Mouse (Mus musculus) neutrophil, adult 5-6 weeks (primary cell): Measurements from ENCODE around the gene Nme7. TPM values are rescaled to one million over a fixed set of nuclear protein-coding genes. Genes with fewer than 3 reads are reported as not detected.

ENCODE experiments used
- ATAC-seq: fragments of 151-379, 151-347 bp; 2 replicates; pipeline ENCODE4 v1.8.0; 2017; ENCODE audit warnings: mild to moderate bottlenecking, moderate TSS enrichment; ENCODE audit not compliant: insufficient number of reproducible peaks, poor library complexity, low FRiP score, severe bottlenecking; ENCODE audit errors: extremely low read depth
- total RNA-seq: library from RNA; stranded (forward); fragments of 200-1000 nt; gene quantifications from 2 replicates; pipeline ENCODE4 v1.2.3, GENCODE M21; 2017

Nme7 gene
- total RNA-seq, 1 experiment from 2014 or later: 21.6 TPM

DNA sequence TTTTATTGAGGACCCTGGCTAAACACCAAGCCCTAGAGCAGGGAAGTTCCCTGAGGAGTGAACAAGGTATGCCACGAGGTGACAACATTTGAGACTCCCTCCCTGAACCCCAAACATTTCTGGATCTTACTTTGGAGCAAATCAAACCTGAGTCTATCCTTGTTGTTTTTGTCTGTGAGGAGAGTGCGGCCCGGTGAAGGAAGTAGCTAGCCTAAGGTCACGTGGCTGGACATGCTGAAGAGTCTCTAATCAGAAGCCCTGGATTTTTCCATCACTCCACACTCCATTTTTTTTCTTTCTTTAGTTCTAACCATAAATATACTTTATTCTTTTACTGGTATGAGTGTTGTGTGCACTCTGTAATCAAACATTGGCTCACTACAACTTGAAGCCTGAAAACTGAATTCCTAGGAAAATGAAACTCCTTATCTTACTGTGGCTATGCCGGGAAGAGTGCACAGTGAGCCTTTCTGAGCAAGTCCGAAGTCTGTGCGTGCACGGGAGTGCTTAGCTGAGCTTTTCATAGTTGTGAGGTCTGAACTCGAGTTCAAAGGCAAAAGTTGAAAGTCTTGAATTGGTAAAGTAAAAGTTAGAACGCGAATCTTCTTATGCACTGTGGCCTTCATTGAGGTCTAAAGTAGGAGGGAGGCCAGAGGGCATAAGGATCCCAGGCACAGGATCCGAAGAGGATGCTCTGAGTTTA lies 112.9 kb downstream of the Nme7 start:
- ATAC-seq: no peak

DNA sequence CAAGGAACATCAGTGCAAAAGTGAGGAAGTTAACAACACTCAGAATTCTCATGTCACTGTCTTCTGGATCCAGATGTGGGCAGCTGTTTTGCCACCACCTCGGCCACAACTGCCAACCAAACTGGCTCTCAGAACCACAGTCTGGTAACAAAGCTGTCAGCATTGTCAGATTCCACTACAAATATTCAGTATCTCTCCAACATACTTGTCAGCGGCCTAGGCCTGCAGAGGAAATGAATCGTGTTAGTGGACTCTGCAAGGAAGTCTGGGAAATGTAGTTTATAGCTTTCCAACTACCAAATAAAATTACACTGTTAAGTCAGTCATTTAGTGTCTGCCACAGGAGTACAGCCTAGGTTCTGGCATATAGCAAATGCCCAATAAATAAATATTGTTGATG lies 113.7 kb downstream of the Nme7 start:
- no peak for ATAC-seq

DNA sequence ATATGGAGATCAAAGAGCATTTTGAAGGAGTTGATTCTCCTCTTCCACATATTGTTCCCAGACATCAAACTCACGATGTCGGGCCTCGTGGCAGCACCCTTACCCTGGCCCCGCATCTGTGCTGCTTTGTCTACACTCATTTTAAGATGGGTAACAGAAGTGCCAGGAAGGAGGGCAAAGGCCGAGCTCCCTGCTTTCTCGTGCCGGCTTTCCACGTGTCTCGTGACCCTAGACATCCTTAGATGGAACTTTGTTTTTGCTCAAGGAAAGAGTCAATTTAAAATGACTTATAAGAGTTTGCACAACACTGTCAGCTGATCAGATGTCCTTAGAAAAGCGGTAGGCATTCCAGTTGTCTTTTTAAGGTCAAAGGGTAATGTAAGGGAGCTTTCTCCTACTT lies 114.4 kb downstream of the Nme7 start:
- no peak for ATAC-seq

DNA sequence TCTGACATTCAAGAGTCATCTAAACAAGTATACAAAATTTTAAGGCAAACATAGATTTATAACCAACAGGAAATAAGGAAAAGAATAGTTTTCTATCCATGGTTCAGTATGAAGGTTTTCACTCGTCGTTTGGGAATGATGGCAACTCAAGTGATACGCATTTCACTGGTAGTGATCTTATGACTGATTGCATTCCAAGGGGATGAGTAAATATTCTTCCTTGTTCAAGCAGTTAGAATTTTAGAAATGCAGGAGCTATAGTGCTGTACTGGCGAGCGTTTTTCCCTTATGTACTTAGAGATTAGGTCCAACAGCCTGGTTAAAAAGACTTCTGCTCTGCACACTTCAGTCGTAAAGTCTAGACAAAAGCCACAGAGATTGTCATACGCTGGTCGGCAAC lies 115.5 kb downstream of the Nme7 start:
- ATAC-seq: no peak

DNA sequence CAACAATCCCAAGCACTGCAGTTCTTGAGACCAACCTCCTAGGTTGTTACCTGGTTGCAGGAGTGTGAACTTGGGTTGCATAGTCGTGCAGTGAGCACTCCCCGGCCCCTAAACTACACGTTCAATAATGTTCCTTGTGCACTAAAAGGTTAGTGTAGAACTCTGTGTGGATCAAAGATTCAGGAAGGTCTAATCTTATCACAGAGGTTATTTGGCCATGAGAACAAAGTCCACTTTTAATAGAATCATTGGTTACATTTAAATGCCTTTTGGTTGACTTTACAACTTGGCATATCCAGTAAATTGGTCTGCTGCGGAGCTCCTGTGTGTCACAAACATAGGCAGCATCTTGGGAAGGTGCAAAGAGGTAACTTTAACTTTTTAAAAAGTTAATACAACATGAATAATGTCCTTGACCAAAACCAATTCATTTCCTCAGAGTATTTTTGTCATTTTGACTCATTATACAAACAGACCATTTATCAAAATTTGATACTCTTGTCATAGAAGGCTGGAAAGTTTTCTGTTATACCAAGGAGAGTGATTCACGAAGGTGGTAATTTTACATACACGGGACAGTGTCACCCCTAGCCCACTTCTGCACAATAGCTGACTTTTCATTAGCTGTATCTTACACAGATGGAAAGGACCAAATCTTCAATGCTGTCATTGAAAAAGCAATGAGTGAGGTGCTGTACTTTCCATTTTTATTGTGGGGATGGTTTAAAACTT lies 116.9 kb downstream of the Nme7 start:
- ATAC-seq: no peak

DNA sequence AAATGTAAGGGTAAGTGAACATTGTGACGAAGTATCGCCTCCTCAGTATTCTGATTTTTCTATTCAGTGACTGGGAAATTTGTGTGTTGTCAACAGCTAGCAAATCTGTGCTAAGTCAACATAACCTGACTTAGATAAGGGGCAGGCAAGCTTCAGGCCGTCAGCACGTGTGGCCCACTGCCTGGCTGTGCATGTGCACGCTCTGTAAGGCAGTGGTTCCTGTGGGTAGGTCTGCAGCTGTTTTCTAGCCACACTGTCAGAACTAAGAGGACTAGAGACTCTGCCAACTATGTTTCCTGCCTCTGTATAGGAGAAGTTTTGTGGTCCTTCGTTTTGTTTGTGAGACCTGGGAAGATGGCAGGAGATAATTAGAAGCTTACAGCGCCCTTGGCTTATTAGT lies 122.3 kb downstream of the Nme7 start:
- ATAC-seq: no peak

DNA sequence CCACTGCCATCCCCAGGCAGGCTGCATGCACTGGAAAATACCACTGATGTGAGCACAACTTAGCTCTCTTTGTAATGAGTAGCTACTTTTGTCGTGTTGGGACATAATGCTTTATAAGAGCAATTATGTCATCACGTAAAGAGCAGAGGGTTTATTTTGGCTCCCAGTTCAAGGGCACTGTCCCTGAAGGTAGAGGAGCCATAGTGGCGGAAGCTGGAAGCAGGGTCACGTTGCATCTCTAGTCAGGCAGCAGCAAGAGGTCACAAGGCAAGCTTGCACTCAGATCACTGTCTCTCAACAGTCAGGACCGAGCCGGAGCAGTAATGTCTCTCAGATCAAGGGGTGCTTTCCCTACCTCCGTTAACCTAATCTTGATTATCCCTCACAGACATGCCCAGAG lies 123.9 kb downstream of the Nme7 start:
- ATAC-seq: no peak

DNA sequence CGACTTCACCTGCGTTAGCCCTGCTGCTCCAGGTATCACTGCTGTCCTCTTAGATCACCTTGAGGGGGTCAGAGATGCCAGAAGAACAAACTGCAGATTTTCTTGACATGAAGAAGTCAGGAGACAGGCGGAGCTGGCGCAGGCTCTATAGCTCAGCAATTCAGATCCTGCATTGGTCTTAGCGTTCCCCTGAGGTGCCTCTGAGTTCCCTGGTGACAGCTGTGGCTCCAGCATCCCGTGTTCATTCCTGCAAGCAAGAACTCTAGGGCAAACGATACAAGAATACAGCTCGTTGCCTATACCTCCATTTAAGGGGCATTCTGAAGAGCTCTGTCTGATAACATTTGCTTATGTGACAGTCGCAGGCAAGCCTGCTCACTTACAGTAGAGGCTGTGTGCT lies 124.7 kb downstream of the Nme7 start:
- ATAC-seq: no peak

DNA sequence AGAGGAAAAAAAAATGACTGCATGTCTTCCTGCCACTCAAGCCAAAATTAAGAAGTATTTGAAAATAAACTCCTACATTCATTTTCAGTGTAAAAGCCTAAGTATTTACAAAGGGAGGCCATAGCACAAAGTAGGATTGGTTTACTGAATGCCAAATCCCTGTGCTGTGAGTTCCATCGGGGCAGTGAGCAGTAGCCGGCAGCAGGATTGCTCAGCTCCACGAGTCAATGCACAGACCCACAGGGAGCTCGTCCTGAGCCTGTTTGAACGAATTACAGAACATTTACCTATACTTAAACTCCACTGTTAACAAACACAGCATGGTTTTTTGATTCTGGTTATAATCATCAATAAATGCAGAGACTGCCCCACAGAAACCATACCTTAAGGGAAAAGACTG lies 128.7 kb downstream of the Nme7 start:
- no peak for ATAC-seq

DNA sequence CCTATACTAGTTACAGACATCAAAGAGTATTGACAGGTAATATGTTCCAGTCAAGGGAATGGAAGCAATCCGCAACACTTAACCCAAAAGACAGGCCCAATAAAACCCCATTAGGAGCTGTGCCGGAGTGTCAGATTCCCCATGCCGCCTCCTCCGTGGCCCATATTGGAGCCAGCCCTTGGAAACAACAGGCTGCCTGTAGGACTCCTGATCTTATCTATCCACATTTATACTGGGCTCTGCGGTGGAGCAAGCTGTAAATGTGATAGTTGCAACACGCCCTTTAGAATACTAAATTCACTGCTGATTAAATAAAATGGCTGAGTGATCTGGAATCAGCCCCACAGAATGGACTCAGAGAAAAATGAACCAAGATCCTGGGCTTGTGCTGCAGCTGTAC lies 130.1 kb downstream of the Nme7 start:
- no peak for ATAC-seq

DNA sequence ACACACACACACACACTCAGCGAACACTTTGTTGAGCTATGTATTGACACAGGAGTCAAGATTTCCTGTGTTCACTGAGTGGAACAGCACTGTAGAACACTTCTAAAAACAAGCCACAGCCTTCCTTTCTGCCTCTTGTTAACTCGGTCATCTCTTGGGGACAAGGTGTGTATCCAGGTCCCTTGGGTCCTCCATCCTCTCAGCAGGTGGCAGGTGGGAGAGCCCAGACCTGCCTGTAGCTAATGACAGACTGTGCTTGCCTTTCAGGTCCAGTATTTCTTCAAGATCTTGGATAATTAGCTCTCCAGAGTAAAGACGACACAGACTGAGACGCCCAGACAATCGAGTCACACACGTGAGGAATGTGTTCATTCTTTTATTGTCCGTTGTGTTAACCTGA lies 132.8 kb downstream of the Nme7 start:
- no peak for ATAC-seq

DNA sequence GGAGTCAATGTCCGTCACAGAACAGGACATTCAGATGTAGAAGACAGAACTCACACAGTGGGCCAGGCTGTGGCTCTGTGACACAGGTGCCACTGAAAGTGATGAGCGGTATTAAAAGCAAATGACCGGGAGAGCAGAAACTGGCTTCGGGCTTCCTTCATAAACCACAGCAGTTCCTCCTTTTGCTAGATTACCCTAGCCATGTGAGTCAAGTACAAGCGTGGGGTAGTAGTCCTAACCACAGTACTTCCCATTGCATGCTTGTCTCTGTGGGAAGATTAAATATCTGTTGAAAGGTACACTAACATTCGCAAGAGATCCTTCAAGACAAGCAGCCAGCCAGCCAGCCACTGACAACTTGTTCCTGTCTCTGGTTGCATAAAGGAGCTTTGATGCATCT lies 136.3 kb downstream of the Nme7 start:
- ATAC-seq: peak; percentile 37; the same call in 1 of the 2 replicates

DNA sequence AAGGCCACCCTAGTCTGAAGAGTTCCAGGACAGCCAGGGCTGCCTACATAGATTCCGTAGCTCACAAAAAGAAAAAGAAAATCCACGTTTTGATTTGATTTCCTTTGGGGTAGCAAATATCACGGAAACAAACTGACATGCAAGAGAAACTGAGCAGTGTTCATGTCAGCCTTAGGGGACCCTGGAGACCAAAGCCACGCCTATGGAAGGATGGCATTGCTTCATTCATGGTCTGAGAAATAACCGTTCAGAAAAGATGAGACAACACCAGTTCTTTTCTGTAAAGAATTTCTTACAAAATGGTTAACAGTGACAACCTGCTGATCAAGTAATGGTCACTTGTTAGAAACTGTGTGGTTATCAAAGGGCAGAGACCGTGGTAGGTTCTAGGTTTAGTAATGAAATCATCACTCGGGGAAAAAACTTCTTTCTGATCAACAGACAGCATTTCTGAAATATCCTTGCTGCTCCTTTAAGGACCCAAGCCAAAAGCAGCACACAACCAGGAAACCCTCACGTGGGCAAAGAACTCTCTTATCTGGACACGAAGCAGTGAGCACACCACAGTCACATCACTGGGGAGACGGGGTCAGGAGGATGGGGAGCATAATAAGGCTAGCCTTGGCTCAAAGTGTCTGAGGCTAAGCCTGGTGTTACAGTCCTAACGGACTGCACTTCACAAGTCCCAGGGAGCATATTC lies 136.9 kb downstream of the Nme7 start:
- no peak for ATAC-seq

DNA sequence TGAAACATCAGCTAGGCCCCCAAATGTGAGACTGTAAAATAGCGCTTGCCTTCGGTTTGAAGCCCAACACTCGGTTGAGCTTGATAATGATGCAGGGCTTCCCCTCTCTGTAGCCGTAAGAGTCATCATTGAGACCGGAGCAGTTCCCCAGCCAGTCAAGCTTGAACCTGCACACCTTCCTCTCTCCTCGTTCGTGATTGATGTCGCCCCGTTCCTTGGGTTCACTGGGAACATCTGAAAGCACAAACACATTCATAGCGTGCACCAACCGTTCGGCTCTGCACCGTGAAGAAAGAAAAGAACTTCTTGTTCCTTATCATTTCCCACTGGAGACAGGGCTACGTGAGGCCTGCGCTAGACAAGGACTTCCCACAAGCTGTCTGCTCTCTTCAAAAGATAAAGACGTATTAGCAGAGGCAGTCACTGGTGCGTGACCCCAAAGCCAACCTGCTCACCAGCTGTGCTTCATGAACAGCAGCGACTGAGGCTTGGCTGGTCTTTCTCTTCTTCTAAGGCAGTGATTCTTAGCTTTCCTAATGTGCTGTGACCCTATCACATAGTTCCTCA lies 137.6 kb downstream of the Nme7 start:
- no peak for ATAC-seq

DNA sequence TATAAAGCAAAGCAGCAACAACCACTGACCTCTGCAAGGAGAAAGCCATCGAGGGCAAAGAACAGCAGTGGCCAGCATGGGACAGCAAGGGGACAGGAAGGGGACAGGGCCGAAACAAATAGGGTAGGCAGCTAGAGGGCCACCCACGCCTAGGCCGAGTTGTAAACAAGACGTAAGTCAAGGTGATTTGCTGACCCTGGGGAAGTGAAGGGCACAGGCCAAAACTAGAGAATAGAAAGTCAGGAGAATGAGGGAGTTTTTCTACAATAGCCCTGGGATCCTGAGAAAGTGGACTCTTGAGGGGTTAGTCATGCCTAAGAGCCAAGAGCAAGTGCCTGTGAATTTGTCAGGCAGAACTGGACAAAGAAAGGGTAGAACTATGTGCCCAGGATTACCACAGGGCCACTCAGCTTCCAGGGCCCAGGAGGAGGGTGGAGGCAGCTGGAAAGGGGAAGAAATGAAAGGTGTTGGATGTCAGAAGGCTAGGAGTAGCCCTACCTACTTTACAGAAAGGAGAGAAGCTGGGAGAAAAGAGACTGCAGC lies 141.8 kb downstream of the Nme7 start:
- ATAC-seq: no peak

DNA sequence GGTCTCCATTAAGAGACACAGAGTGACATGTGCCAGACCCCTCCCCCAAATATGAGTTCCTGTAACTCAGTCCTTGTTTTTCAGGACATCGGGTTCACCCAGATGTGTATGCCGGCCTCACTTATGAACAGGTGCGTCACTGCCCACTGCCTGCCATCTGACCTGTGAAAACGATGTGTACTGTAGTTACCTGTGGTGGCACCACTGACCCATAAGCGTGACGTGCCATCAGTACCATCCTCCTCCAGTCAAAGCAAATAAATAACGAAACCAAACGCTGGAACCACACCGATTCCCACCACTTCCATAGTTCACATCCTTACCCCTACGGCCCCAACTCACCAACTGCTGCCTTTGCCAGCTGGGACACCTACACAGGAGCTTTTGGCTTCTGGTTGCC lies 142.6 kb downstream of the Nme7 start:
- ATAC-seq: no peak

DNA sequence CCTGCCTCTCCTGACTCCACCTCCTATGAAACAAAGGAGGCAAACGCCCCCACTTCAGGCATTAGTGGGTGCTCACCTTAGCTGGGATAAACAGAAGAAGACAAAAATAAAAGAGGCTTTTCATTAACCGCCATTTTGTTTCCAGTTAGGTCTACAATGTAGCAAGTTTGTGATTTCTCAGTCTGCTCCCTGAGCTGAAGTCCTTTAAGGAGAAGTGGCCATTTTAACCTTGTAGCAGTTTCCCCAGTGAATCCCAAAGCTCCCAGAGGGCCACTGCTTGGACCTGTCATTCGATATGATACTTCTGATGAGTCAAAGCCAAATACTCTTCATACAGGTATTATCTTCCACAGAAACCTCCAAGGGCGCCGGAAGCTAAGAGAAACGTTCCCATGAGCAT lies 143.6 kb downstream of the Nme7 start:
- no peak for ATAC-seq

DNA sequence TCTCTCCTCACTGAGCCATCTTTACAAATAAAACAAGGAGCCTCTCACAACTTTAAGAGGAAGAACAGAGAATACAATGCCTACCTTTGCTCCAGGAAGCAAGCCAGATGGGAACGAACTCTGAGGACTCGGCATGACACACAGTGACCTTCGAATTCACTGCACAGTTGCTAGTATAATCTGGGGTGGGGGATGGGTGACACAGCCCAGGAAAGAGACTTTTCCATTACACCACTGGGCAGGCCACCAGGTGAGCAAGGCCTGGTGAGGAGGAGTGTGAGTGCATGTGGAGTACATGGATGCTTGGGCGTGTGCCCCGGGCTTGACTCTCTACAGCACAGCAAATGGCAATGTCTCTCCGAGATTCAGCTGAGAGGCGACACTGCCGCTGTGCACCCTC lies 145.7 kb downstream of the Nme7 start:
- ATAC-seq: no peak

DNA sequence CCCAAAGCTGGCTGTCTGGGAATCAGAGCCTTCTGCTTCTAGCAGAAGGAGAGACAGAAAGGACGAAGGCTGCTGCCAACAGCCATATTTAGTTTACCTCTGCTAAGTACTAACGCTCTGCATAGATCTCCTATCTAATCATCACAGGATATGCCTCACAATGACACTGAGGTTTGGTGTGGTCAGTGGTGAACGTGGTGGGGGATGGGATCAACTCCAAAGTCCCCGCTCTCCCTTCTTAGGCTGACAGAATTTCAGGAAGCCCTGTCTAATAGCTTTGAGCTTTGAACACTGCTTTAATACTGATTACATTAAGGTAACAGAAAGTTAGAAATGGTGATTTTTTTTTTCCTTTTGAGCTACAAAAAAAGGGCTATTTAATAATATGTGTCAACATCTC lies 146.3 kb downstream of the Nme7 start:
- ATAC-seq: no peak

DNA sequence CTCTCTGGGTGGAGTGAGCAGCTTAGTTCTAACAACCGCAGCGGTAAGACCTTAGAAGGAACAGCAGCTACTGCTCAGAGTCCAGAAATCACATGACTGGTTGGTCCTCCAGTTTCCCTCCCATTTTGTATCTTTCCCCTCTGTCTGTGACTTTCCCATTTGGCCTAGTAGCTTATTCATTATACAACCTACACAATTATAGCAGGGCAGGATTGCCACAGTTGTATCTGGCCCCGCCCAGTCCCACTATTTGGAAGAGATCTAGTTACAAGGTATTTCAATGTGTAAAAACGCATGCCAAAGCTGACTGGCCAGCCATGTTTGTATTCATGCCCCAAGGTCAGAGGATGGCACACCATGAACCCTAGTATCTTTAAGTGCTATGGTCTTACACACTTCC lies 146.7 kb downstream of the Nme7 start:
- no peak for ATAC-seq
